Mouse (Mus musculus) monocyte, adult 5-6 weeks (primary cell): ENCODE results near the gene Iqcb1. TPM values are rescaled to one million over a fixed set of nuclear protein-coding genes. Genes with fewer than 3 reads are reported as not detected.
"Not testable (repeated sequence)": the region's sequence is repeated elsewhere in the genome, so short reads cannot be mapped to it uniquely, and the experiment has no call there.

Experiments used
- ATAC-seq: fragments of 153-309, 156-312 bp; replicated peaks from 2 replicates; pipeline ENCODE4 v1.8.0; 2017; ENCODE audit warnings: mild to moderate bottlenecking; ENCODE audit not compliant: low TSS enrichment, insufficient number of reproducible peaks, severe bottlenecking, poor library complexity, low FRiP score
- total RNA-seq: library from RNA; stranded (forward); fragments of 200-1000, 200-491, 200-594 nt; gene quantifications from 3 replicates; pipeline ENCODE4 v1.2.3, GENCODE M21; 2017

The Iqcb1 gene
- 17.8 to 35.6 TPM (median 25.5 TPM) in 3 replicates for total RNA-seq

DNA sequence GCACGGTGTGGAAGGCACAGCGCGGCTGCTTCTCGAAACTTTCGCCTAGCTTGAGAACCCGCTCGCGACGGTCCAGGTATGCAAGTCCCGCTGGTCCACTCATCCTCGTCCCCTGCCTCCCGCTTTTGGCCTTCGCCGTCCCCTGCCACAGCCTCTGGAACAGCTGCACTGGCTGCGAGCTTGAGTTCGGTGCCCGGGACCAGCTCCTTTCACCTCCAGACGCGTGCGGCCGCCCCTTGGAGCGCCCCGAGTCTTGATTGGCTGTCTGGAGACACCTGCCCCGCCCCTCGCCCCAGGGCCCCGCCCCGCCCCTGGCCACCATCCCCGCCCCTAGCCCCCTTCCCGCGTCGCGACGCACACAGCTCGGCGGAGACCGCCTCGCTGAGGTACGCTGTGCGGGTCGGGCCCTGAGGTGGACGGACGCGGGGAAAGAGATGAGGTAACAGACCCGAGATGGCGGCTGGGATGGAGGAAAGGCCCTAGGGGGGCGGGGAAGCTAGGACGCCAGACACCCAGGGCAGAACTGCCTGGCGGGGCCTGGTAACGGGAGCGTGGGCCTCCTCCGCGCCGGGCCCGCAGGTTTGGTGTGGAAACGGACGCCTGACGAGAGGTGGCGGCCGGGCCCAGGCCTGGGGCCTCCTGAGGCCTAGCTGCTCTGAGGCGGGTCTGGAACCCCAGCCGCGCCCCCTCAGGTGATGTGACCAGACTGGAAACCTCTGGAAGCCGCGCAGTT lies at the start of gene Iqcb1:
Iqcb1 (plus strand) TSS at position 332 of the 733 bp plus-strand sequence.
- peak; percentile 96 for ATAC-seq

DNA sequence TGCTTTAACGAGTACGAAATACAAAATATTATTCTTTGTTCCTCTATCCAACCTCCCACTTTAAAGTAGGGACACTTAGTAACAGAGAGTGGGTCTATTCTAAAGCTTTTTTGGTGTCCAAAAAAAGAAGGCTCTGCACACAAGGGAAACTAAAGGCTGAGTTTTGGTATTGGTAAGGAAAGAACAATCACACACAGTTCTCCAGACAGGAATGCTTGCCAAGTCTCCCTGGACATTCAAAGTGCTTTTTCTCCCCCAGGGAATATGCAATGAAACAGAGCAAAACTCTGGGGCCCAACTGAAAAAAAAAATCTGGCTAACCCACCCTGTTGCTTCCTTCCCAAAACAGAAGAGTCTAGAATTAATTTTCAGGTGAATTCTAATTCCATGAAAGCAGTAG lies 44.0 kb upstream of the Iqcb1 start:
- no peak for ATAC-seq

DNA sequence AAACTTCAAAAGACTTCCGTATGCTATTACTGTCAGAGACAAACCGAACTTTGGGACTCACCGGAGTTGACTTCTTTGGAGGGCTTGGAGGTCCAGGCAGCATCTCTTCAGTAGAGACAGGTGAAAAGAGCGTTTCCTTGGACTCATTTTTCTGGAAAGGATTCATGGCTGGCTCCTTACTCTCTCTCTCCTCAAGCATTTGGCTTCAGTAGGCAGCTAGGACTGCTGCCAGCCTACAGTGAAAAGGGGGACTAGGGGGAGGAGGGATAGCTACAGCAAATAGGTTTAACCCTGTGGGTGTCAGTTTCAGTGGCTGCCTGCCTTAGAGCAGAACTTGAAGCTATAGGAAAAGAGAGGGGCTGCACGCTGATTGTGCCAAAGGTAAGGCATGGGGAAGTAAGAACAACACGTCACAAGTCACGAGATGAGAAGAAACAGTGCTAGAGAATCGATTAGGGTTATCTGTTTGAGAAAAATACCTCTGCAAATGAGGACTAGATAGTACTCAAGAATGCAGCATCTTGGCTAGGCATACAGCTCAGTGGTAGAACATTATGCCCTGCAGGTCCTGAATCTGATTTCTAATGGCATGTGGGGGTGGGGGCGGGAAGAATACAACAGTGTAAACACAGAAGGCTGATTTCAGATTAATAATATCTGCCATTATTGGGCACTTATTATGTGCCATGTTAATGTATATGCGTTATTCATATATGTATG lies 43.4 kb upstream of the Iqcb1 start, which contains the start of gene Slc15a2:
Slc15a2 (minus strand) TSS at position 369 of the 720 bp plus-strand sequence.
- ATAC-seq, result no peak

DNA sequence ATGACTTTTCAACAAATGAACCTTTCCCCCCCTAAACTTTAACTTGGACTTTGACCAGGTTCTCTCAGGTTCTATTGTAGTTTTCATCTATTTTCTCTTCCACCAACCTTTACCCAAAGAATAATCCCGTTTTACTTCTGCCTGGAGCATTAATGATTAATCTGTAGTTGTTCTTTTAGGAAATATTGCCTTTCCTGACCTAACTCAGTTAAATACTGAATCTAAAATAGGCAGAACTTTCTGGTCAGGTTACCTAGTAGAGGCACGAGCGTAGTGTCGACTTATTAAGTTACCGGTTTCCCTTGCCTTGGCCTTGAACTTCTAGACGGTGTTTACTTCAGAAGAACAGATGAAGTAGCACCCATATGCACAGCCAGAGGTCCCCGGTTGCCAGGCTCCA lies 41.7 kb upstream of the Iqcb1 start:
- no peak for ATAC-seq

DNA sequence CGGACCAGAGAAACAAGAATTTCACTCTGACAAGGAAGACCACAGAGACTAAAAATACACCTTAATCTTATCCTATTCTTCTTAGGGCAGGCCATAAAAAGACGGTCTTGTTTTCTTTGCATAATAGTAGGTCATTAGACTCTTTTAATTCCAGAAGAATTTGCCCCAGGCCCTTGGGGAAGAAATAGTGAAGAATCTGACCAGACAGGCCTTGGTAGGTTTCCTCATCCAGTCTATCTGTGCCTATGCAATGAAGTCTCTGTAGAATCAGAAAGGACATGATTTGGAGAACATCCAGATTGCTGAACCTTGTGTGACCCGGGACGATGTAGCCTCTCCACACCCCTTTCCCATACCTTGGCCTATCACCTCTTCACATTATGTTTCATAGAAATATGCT lies 38.0 kb upstream of the Iqcb1 start:
- ATAC-seq, result no peak

DNA sequence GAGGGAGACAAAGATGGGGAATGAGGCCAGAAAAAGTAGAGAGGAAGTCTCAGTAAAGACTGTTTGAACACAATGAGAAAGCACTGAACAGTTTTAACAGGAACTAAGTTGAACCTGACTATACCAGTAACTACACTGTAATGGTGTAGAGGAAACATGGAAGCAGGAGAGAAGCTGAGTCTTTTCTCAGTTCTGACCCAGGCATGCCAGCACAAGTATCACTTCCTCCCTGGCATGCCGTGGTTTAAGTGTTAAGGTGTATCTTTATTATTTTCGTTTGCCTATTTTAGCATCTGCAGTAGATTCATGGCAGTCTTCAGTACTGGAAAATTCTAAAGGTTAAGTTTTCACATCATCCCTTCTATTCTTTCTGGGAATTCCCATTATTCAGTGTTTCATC lies 33.2 kb upstream of the Iqcb1 start:
- no peak for ATAC-seq

DNA sequence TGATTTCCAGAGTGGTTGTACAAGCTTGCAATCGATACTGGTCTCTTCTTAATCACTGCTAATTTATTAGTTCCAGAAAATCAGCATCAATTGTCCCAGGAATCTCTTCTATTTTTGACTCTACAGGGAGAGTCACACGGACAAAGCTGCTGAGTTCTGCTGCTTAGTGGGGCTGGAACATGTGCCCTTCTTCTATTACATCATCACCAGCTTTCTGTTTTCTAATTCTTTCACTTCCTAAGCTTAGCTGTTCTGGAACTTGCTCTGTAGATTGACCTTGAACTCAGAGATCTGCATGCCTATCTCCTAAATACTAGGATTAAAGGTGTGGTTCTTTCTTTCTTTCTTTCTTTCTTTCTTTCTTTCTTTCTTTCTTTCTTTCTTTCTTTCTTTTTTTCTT lies 29.9 kb upstream of the Iqcb1 start:
- no peak for ATAC-seq

DNA sequence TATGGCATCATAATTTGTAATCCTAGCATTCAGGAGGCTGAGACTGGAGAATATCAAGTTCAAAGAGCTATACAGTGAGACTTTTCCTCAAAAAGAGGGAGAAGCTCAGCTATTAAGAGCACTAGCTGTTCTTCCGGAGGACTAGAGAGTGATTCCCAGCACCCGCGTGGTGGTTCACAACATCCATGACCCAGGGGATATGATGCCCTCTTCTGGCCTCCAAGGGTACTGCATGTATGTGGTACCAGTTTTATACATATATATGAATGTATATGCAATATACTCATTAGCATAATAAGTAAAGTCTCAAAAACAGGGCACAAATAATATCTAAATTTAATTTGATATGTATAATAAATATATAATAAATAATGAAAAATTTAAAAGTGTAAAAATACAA lies 25.8 kb upstream of the Iqcb1 start:
- no peak for ATAC-seq

DNA sequence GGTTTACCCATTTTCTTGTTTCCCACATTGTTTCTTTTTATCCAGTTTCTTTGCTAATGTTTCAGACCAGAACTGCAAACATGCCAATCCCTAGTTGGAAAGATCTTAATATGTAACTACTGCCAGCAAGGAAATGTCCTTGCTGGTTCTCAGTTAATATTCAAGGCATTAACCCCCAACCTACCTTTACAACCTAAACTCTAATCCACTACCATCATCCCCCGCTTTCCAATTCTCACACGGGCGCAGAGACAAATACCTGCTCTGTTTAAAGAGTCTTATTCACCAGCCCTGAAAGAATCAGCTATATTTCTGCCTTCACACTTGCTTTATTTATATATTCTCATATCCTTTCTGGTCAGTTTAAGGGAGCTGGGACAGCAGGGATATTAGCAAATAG lies 19.6 kb upstream of the Iqcb1 start:
- ATAC-seq, result no peak

DNA sequence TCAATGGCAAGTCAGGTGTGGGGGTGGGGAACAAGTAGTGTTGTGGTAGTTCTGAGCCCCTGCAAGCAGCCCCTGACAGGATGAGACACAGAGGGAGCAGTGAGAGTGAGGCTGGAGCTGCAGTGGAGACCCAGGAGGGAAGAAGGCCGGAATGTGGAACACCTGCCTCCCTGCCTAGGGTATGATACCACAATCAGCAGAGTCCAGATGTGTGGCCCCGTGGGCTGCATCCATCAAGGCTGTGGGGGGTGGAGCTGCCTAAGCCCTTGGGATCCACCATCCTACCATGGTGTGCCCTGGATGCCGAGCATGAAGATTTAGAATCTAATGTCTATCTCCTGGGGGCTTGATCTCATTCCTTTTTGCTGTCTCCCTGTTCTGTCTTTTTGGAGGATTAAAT lies 14.5 kb upstream of the Iqcb1 start:
- ATAC-seq, result no peak

DNA sequence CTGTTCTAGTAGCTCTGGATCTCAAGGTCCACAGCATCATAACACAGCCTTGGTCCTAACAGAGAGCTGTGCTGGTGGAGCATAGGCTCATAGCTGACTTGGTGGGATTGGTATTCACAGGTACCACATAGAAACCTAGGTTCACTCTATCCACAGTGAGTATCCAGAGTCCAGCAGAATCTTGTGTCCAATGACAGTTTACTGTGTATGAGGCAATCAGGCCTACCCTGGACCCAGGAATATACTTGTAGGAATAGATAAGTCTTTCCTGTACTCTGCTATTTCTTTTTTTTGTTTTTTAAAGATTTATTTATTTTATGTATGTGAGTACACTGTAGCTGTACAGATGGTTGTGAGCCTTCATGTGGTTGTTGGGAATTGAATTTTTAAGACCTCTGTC lies 11.3 kb upstream of the Iqcb1 start:
- ATAC-seq, result no peak

DNA sequence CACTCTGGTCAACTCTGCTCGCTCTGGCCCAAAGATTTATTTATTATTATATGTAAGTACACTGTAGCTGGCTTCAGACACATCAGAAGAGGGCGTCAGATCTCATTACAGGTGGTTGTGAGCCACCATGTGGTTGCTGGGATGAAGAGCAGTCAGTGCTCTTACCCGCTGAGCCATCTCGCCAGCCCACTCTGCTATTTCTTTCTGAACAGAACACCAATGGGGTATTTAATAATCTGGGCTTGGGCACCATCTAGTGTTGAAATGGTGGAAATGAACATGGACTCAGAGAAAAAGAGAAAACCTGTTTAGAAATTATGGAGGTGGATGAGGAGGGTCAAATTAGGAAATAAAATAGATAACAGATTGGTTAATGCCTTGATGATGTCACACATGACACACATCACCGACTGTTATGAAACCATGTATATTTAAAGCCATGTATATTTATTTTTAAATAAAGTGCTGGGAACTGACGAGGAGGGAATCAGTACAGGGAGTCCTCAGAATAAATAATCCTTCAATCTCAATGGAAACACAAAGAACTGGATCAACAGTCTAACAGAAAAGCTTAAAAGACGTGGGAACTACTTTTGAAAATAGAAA lies 10.8 kb upstream of the Iqcb1 start:
- ATAC-seq, result peak; percentile 88

DNA sequence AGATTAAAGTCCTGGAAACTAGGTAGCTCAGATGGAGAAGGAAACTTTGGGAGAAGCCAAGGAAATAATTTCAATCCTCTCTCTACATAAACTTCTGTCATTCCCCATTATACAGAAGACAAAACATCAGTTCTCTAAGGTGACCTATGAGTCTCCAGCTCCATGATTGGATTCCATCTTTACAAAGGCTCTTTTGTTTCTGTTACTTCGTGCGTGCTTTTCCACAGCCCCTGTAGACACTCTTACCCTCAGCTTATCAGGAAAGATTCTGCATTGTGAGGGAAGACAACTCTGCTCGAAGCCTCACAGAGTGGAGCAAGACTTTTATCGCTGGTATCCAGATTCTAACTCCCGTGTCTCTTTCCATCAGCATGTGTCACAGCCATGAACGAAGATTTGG lies 8.2 kb upstream of the Iqcb1 start:
- ATAC-seq, result no peak

DNA sequence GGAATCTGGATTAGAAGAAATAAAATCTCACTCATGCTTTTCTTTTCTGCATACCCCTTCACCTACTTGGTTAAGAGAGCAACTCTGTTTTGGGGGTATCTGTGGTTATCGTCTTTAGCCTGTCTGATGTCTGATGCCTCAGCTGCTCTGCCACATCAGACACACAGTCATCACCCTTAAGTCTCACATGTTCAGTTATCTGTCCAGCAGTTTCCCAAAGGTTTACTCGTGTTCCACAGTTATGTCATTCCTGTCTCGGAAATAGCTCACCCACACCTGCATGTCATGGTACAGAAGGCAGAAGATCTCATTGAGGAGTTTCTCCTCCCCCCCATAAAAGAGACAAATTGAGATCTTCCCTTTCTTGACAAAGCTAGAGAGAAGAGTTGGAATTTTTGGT lies 7.4 kb upstream of the Iqcb1 start:
- no peak for ATAC-seq

DNA sequence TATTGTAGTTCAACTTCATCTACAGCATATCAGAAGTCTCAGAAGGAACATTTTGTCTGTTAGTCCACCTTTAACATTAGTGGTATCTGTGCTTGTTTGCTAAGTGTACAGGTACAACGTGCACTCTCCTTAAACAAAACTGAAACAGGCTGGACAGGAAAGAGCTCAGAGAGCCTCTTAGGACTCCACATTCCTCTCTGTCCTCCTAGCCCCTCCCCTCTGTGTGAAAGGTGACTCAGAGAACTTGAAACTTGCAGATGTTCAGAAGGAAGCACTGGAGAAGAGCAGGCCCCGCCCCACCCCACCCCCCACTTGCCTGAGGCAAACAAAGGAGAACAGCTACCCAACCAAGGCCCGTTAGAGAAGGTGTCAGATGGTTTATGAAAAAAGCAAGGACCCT lies 6.7 kb upstream of the Iqcb1 start:
- peak; percentile 49 for ATAC-seq

DNA sequence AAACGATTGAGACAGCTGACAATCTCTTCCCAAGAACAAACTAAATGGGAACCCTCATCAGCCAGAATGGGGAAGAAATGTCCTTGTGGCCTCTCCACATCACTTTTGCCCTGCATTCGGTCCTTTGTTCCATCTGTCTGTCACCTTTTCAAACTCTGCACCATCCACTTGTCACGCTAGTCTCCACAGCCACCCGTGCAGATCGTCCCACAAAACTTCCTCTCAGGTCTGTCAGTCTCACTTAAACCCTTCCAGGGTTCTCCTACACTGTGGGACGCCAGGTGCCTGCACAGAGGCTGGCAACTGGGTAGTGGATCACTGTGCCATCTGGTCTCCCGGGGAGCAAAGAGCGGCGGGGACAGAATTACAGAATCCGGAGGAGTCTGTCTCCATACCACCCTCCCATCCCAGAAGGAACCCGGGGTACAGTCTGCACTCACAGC lies 553 bp upstream of the Iqcb1 start:
- peak; percentile 4; the same call in 1 of the 2 replicates for ATAC-seq

DNA sequence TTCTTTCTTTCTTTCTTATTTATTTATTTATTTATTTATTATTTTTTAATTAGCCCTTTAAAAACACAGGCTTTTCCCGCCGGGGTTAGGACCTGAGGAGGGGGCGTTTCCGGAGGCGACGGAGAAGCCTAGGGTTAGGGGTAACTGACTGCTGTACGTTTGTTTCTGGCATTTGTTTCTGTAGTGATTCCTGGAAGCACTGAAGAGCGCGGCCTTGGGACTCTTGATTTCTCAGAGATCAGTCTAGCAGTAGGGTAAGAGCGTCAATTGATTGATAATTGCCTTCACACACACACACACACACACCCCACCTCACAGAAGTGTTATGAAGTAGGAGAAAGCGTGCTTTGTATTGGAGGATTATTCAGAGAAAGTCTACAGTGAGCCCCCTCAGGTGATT lies 635 bp downstream of the Iqcb1 start:
- no peak for ATAC-seq

DNA sequence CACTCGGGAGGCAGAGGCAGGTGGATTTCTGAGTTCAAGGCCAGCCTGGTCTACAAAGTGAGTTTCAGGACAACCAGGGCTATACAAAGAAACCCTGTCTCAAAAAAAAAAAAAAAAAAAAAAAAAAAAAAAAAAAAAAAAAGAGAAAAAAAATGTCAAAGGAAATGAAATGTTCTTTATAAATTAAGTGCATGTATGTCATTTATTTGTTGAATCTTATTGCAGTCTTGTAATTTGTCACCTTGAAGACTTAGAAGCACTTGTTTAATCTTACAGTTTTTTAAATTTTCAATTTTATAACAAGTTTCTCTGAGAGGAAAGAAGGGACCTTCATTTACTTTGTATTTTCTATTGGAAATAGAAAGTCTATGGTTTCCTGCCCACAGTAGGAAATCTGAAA lies 18.7 kb downstream of the Iqcb1 start:
- ATAC-seq, result not testable (repeated sequence)

DNA sequence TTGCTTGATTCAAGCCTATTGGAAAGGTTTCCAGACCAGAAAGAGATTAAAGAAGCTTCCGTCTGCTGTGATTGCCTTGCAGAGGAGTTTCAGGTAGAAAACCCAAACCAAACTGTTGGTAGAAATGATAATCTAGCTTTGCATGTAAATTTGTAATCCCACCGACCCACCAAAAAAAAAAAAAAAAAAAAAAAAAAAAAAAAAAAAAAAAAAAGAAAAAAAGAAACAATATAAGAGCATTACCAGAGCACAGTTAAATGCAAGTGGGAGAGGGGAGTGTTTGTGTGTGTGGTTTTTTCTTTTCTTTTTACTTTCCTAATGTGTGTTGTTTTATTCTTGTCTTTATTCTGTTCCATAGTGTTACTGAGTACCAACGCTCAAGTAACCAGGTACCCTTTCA lies 23.0 kb downstream of the Iqcb1 start:
- ATAC-seq, result no peak

DNA sequence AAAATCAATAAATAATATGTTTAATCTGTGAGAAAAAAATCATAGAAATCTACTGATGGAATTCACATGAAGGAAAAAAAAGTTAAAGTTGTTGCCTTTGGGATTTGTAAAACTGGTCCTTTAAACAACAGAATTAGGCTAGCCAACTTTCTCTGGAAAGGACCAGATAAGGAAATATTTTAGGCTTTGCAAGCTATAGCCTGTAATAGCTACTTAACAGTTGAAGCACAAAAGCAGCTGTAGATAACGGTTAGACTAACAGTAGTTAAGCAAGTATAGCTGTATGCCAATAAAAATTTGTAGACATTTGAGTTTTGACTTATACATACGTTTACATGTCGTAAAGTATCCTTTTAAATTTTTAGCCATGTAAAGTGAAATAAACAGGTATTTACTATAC lies 35.4 kb downstream of the Iqcb1 start:
- no peak for ATAC-seq
